ENCODE assay signal across 13 mouse cellular contexts in the genomic region with DNA sequence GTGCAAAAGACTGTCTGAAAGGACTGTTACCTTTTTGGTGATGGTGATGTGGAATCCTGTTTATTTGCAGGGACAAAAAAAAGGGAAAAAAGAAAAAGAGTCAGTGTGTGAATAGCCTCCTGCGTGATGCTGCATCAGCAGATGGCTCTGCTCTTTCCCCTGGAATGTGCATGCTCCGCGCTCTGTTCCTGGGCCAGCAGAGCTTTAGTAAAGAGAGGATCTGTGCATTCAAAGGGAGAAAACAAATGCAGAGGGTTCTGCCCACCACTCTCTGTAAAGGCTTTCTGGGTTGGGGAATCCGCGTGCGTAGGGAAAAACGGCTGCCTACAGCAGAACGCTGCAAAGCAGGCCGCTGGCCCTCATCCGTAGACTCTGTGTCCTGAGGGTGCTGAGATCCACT.
DNase-seq lines count a peak whose midpoint lies in the region; ATAC-seq and TF ChIP-seq lines count a peak whose summit lies in the region.
"Had no signal": no experiment of that assay in that cellular context is flagged by ENCODE, and none has a peak within 500 bp of the region (broad histone marks: within the 10 kb centered on the region; RNA-seq: fewer than 3 reads in every experiment).

No protein-coding gene starts in this region.

- no peak overlapping the region for H3K4me3 ChIP-seq in hindbrain, embryonic 12.5 days
- no peak overlapping the region for H3K4me3 ChIP-seq in hindbrain, embryonic 14.5 days (replicated peaks; ENCODE audit: low read length)
- no peak overlapping the region for H3K4me3 ChIP-seq in hindbrain, embryonic 13.5 days
- no peak overlapping the region for H3K4me3 ChIP-seq in midbrain, postnatal 0 days (ENCODE audit: low read depth, low read length)
- no peak overlapping the region for H3K4me3 ChIP-seq in heart, adult 2 months

- no peaks in the 10 kb centered on the region for H3K27me3 ChIP-seq in hindbrain, embryonic 12.5 days
- H3K27me3 ChIP-seq in hindbrain, embryonic 14.5 days (ENCODE audit: control insufficient read depth, insufficient read depth, low read length) = no peaks in the 10 kb centered on the region; the same call in 1 of the 2 replicates
- H3K27me3 ChIP-seq in hindbrain, embryonic 13.5 days = 0 out of 2 replicates have a peak, but pooled peaks cover 3% of the 10 kb centered on the region
- H3K27me3 ChIP-seq in midbrain, postnatal 0 days (ENCODE audit: insufficient read depth, low read length) = no peaks in the 10 kb centered on the region
- H3K27me3 ChIP-seq in heart, adult 2 months (ENCODE audit: control insufficient read depth, insufficient read depth, low read length) = no peaks in the 10 kb centered on the region

- H3K27ac ChIP-seq in hindbrain, embryonic 12.5 days = peak overlapping the region; percentile 3; the same call in 1 of the 2 replicates
- no peak overlapping the region for H3K27ac ChIP-seq in hindbrain, embryonic 14.5 days
- H3K27ac ChIP-seq in hindbrain, embryonic 13.5 days = peak overlapping the region; percentile 50; the same call in 1 of the 2 replicates
- no peak overlapping the region for H3K27ac ChIP-seq in midbrain, postnatal 0 days (ENCODE audit: low read depth, low read length)
- no peak overlapping the region for H3K27ac ChIP-seq in heart, adult 2 months
- H3K27ac ChIP-seq: macrophage had no signal

- no peak overlapping the region for H3K4me2 ChIP-seq in hindbrain, embryonic 12.5 days (replicated peaks)
- H3K4me2 ChIP-seq in hindbrain, embryonic 14.5 days (replicated peaks) = no peak overlapping the region
- H3K4me2 ChIP-seq in hindbrain, embryonic 13.5 days = no peak overlapping the region
- no peak overlapping the region for H3K4me2 ChIP-seq in midbrain, postnatal 0 days (ENCODE audit: low read depth, low read length, poor library complexity, severe bottlenecking)

- no peak for ATAC-seq in hindbrain, embryonic 12.5 days (ENCODE audit: low FRiP score)
- ATAC-seq in hindbrain, embryonic 14.5 days (ENCODE audit: low FRiP score) = no peak
- no peak for ATAC-seq in hindbrain, embryonic 13.5 days (ENCODE audit: low FRiP score)
- no peak for ATAC-seq in midbrain, postnatal 0 days (ENCODE audit: low FRiP score)

- WGBS in hindbrain, embryonic 12.5 days = 62% methylated on average over 10 of the region's 10 CpGs
- 49% methylated on average over 10 of the region's 10 CpGs for WGBS in hindbrain, embryonic 14.5 days
- 55% methylated on average over 10 of the region's 10 CpGs for WGBS in hindbrain, embryonic 13.5 days
- WGBS in midbrain, postnatal 0 days = 44% methylated on average over 10 of the region's 10 CpGs
- 90% methylated on average over 10 of the region's 10 CpGs for WGBS in heart, adult 2 months

- intact Hi-C loops in gastrocnemius, postnatal 36 days (cut with DNase I) = no loop called here
- intact Hi-C loops in heart, adult 2 months (cut with DNase I) = no loop called here

- no peak for TF ChIP-seq POLR2A in heart, adult 2 months (IDR thresholded peaks at IDR 0.05; ENCODE audit: insufficient read depth, low read depth, low read length)

- no peak for TF ChIP-seq CTCF in midbrain, postnatal 0 days (IDR thresholded peaks at IDR 0.05)
- no peak for TF ChIP-seq CTCF in heart, adult 2 months (IDR thresholded peaks at IDR 0.05)

- no peaks in the 10 kb centered on the region for H3K79me2 ChIP-seq in heart, adult 2 months (replicated peaks; ENCODE audit: control insufficient read depth, insufficient read depth, low read length)

- H3K9ac ChIP-seq in hindbrain, embryonic 12.5 days = no peak overlapping the region
- no peak overlapping the region for H3K9ac ChIP-seq in hindbrain, embryonic 14.5 days
- no peak overlapping the region for H3K9ac ChIP-seq in hindbrain, embryonic 13.5 days
- H3K9ac ChIP-seq in midbrain, postnatal 0 days (replicated peaks; ENCODE audit: low read length, poor library complexity, severe bottlenecking) = no peak overlapping the region
- H3K9ac ChIP-seq in heart, adult 2 months (ENCODE audit: low read depth, low read length) = no peak overlapping the region

- no peaks in the 10 kb centered on the region for H3K9me3 ChIP-seq in hindbrain, embryonic 12.5 days (replicated peaks)
- no peaks in the 10 kb centered on the region for H3K9me3 ChIP-seq in hindbrain, embryonic 14.5 days (ENCODE audit: control insufficient read depth, low read length)
- H3K9me3 ChIP-seq in hindbrain, embryonic 13.5 days = no peaks in the 10 kb centered on the region
- H3K9me3 ChIP-seq in midbrain, postnatal 0 days (ENCODE audit: low read length) = no peaks in the 10 kb centered on the region

- TF ChIP-seq EP300 in heart, adult 2 months (IDR thresholded peaks at IDR 0.05; ENCODE audit: insufficient read depth, low read depth, low read length) = no peak

- no peak for DNase-seq in hindbrain, embryonic 14.5 days (ENCODE audit: low spot score)
- peak; percentile 44 to 50 for DNase-seq in right cerebral cortex, postnatal 10 days (ENCODE audit: low spot score in 2 of 2)
- DNase-seq in right cerebral cortex, adult 2 months (ENCODE audit: low spot score in 2 of 2) = no peak
- peak; percentile 19 for DNase-seq in midbrain, postnatal 0 days (ENCODE audit: low spot score)
- no peak for DNase-seq in gastrocnemius, postnatal 36 days
- no peak for DNase-seq in heart, adult 2 months
- DNase-seq: cerebellum, adult 2 months; kidney, adult 18-20 months; lung, adult 2 months; thymus, adult 2 months had no signal

- no peaks in the 10 kb centered on the region for H3K36me3 ChIP-seq in hindbrain, embryonic 12.5 days
- H3K36me3 ChIP-seq in hindbrain, embryonic 14.5 days (replicated peaks; ENCODE audit: control insufficient read depth, insufficient read depth) = no peaks in the 10 kb centered on the region
- H3K36me3 ChIP-seq in hindbrain, embryonic 13.5 days = no peaks in the 10 kb centered on the region
- H3K36me3 ChIP-seq in midbrain, postnatal 0 days (ENCODE audit: insufficient read depth, low read length) = no peaks in the 10 kb centered on the region
- no peaks in the 10 kb centered on the region for H3K36me3 ChIP-seq in heart, adult 2 months (ENCODE audit: control insufficient read depth, insufficient read depth, low read length)

- peaks cover 16% of the 10 kb centered on the region for H3K4me1 ChIP-seq in hindbrain, embryonic 12.5 days
- peaks cover 19% of the 10 kb centered on the region for H3K4me1 ChIP-seq in hindbrain, embryonic 14.5 days (replicated peaks; ENCODE audit: control insufficient read depth, insufficient read depth, low read length)
- H3K4me1 ChIP-seq in hindbrain, embryonic 13.5 days (replicated peaks) = peaks cover 30% of the 10 kb centered on the region
- peaks cover 7% of the 10 kb centered on the region for H3K4me1 ChIP-seq in midbrain, postnatal 0 days (ENCODE audit: insufficient read depth, low read length)
- H3K4me1 ChIP-seq in heart, adult 2 months (ENCODE audit: control insufficient read depth, insufficient read depth, low read length) = no peaks in the 10 kb centered on the region; the same call in 1 of the 2 replicates

Comparison
In these comparisons a context has a peak if more than half of its experiments do, and no peak if none do; other contexts are left out.
1. H3K27ac ChIP-seq: peak in hindbrain, embryonic 12.5 days (single experiment) and hindbrain, embryonic 13.5 days (single experiment); none in hindbrain, embryonic 14.5 days (single experiment), midbrain, postnatal 0 days (single experiment) and heart, adult 2 months (single experiment).
2. DNase-seq: peak in right cerebral cortex, postnatal 10 days (2 of 2) and midbrain, postnatal 0 days (single experiment); none in hindbrain, embryonic 14.5 days (single experiment), right cerebral cortex, adult 2 months (0 of 2), gastrocnemius, postnatal 36 days (0 of 2) and heart, adult 2 months (0 of 2).